Mouse (Mus musculus) limb, embryonic 11.5 days (tissue): ENCODE data around the gene 1700025C18Rik. TPM values are rescaled to one million over a fixed set of nuclear protein-coding genes. Genes with fewer than 3 reads are reported as not detected.

Experiments
- ATAC-seq: fragments of 200-750 bp; cut with Nextera tagmentation; 2 replicates; pipeline ENCODE4 v1.8.0; 2017; ENCODE audit warnings: low read depth; ENCODE audit not compliant: insufficient number of reproducible peaks, low FRiP score, low TSS enrichment
- DNase-seq: peaks from one replicate; pipeline ENCODE4 v3.0.0-alpha.2; 2015; ENCODE audit warnings: low spot score
- H3K27ac ChIP-seq: fragments of 300-500 bp; sonication (generic); replicated peaks from 2 replicates; pipeline ENCODE4 v1.5.1; 2014; ENCODE audit warnings: low read depth, mild to moderate bottlenecking, low read length
- H3K27me3 ChIP-seq: fragments of 300-500 bp; sonication (generic); 2 replicates; pipeline ENCODE4 v1.6.1; 2014; ENCODE audit warnings: mild to moderate bottlenecking, low read length, mixed read lengths; ENCODE audit not compliant: control insufficient read depth, insufficient read depth
- H3K36me3 ChIP-seq: fragments of 300-500 bp; sonication (generic); 2 replicates; pipeline ENCODE4 v1.6.1; 2014; ENCODE audit warnings: mild to moderate bottlenecking, low read length, moderate library complexity, mixed read lengths; ENCODE audit not compliant: control insufficient read depth, insufficient read depth
- H3K4me1 ChIP-seq: fragments of 300-500 bp; sonication (generic); 2 replicates; pipeline ENCODE4 v1.6.1; 2014; ENCODE audit warnings: low read length, mixed read lengths; ENCODE audit not compliant: control insufficient read depth, insufficient read depth
- H3K4me2 ChIP-seq: fragments of 300-500 bp; sonication (generic); 2 replicates; pipeline ENCODE4 v1.6.1; 2014; ENCODE audit warnings: low read depth, mild to moderate bottlenecking, moderate library complexity; ENCODE audit not compliant: severe bottlenecking
- H3K4me3 ChIP-seq: fragments of 300-500 bp; sonication (generic); 2 replicates; pipeline ENCODE4 v1.5.1; 2014; ENCODE audit warnings: low read depth, low read length
- H3K9ac ChIP-seq: fragments of 300-500 bp; sonication (generic); 2 replicates; pipeline ENCODE4 v1.6.1; 2014; ENCODE audit warnings: mild to moderate bottlenecking, low read length
- H3K9me3 ChIP-seq: fragments of 300-500 bp; sonication (generic); 2 replicates; pipeline ENCODE4 v1.6.1; 2016; ENCODE audit warnings: low read length; ENCODE audit not compliant: control insufficient read depth
- WGBS: fragments of 180-500 bp; shearing (Covaris S2); extraction: QIAGEN DNeasy Blood & Tissue Kit; methylation state at CpG from one replicate; pipeline ENCODE4 v1.1.7; 2014; 5-methylcytosine and 5-hydroxymethylcytosine counted together
- polyA plus RNA-seq: library from polyadenylated mRNA; unstranded; fragments of >200 nt; fragmentation: Nextera tagmentation; extraction: Ambion mirVana; gene quantifications from 2 replicates; pipeline ENCODE4 v1.2.1, GENCODE M21; 2014

Gene 1700025C18Rik
- polyA plus RNA-seq, 1 experiment from 2014 or later: not detected

- Histone ChIP-seq H3K27ac (no peak overlapping the region), H3K4me1 (peaks cover 12% of the 10 kb centered on the region), H3K9ac (no peak overlapping the region), H3K4me3 (no peak overlapping the region), H3K9me3 (no peaks in the 10 kb centered on the region), H3K4me2 (no peak overlapping the region), H3K36me3 (no peaks in the 10 kb centered on the region), H3K27me3 (no peaks in the 10 kb centered on the region)
- WGBS: 70% methylated on average over 4 of the region's 4 CpGs
- no peak for ATAC-seq
- DNase-seq: no peak
These were observed 53.1 kb downstream of the 1700025C18Rik start for GRCm38 (mm10) chr2:165037415-165037814.

- H3K27me3 ChIP-seq: no peaks in the 10 kb centered on the region
- no peak for DNase-seq
- WGBS: 46% methylated on average over 5 of the region's 5 CpGs
- peak overlapping the region; percentile 77 for H3K4me2 ChIP-seq
- H3K27ac ChIP-seq: peak overlapping the region; percentile 56; the same call in 1 of the 2 replicates
- no peaks in the 10 kb centered on the region for H3K9me3 ChIP-seq
- peak overlapping the region; percentile 91; the same call in 1 of the 2 replicates for H3K4me3 ChIP-seq
- no peak overlapping the region; the same call in 1 of the 2 replicates for H3K9ac ChIP-seq
- no peaks in the 10 kb centered on the region for H3K36me3 ChIP-seq
- 0 out of 2 replicates have a peak, but pooled peaks have one; percentile 1 for ATAC-seq
- H3K4me1 ChIP-seq: peaks cover 12% of the 10 kb centered on the region
These were observed 55.5 kb downstream of the 1700025C18Rik start for GRCm38 (mm10) chr2:165035058-165035431.

- Histone ChIP-seq H3K4me2 (peak within 1 kb of the TSS; percentile 77), H3K27ac (peak within 1 kb of the TSS; percentile 56), H3K4me3 (peak within 1 kb of the TSS; percentile 91), H3K9ac (peak within 1 kb of the TSS; percentile 98), H3K36me3 (no peaks in the 10 kb centered on the region), H3K27me3 (no peaks in the 10 kb centered on the region), H3K9me3 (no peaks in the 10 kb centered on the region), H3K4me1 (peaks cover 12% of the 10 kb centered on the region)
- ATAC-seq (peak; percentile 98), DNase-seq (peak; percentile 99)
- WGBS: under 1% methylated on average over 108 of the region's 111 CpGs
These were observed 56.2 kb downstream of the 1700025C18Rik start, which contains the start of gene Ncoa5 for GRCm38 (mm10) chr2:165034131-165035057. Ncoa5 (minus strand) TSS chr2:165034867.

- WGBS: 59% methylated on average over 6 of the region's 6 CpGs
- Histone ChIP-seq H3K4me1 (peaks cover 12% of the 10 kb centered on the region), H3K9me3 (no peaks in the 10 kb centered on the region), H3K27me3 (no peaks in the 10 kb centered on the region), H3K9ac (peak overlapping the region; percentile 12; the same call in 1 of the 2 replicates), H3K4me2 (peak overlapping the region; percentile 77), H3K27ac (no peak overlapping the region), H3K4me3 (peak overlapping the region; percentile 91), H3K36me3 (no peaks in the 10 kb centered on the region)
- DNase-seq (no peak), ATAC-seq (no peak)
These were observed 57.2 kb downstream of the 1700025C18Rik start for GRCm38 (mm10) chr2:165033306-165033705.

GRCm38 (mm10) chr2:165032533-165032932 is 58.0 kb downstream of the 1700025C18Rik start:
- ATAC-seq (no peak), DNase-seq (no peak)
- no peak overlapping the region for H3K27ac ChIP-seq
- H3K36me3 ChIP-seq: no peaks in the 10 kb centered on the region
- H3K27me3 ChIP-seq: no peaks in the 10 kb centered on the region
- no peaks in the 10 kb centered on the region for H3K9me3 ChIP-seq
- WGBS: 51% methylated on average over 3 of the region's 3 CpGs
- H3K4me1 ChIP-seq: peaks cover 12% of the 10 kb centered on the region
- H3K4me3 ChIP-seq: no peak overlapping the region
- H3K4me2 ChIP-seq: no peak overlapping the region
- H3K9ac ChIP-seq: no peak overlapping the region

Other genes starting within 250 kb of the 1700025C18Rik start
- 22.9 and 25.1 TPM in 2 replicates for gene Pltp, start 233.0 kb downstream of the 1700025C18Rik start, polyA plus RNA-seq
- 71.5 and 76.6 TPM in 2 replicates for gene Pcif1, start 211.4 kb downstream of the 1700025C18Rik start, polyA plus RNA-seq
- gene Zfp335, start 179.0 kb downstream of the 1700025C18Rik start, polyA plus RNA-seq: 12.1 and 16.3 TPM in 2 replicates
- gene Mmp9, start 150.0 kb downstream of the 1700025C18Rik start, polyA plus RNA-seq: 0.21 and 0.47 TPM in 2 replicates
- gene Slc12a5, start 129.9 kb downstream of the 1700025C18Rik start, polyA plus RNA-seq: 0.87 and 0.92 TPM in 2 replicates
- gene Ncoa5, start 55.9 kb downstream of the 1700025C18Rik start, polyA plus RNA-seq: 81.2 and 85.2 TPM in 2 replicates
- gene Cd40, start 35.1 kb downstream of the 1700025C18Rik start, polyA plus RNA-seq: 9.1 and 11.1 TPM in 2 replicates
- 1.1 TPM in 2 replicates for gene Cdh22, start 144.1 kb upstream of the 1700025C18Rik start, polyA plus RNA-seq
- gene Slc35c2, start 197.1 kb upstream of the 1700025C18Rik start, polyA plus RNA-seq: 41.5 and 41.9 TPM in 2 replicates
- gene Elmo2, start 235.7 kb upstream of the 1700025C18Rik start, polyA plus RNA-seq: 85.4 and 86.0 TPM in 2 replicates